Mouse (Mus musculus) heart, adult 18-20 months (tissue): ENCODE results near the gene Olfr971. TPM values are rescaled to one million over a fixed set of nuclear protein-coding genes. Genes with fewer than 3 reads are reported as not detected.
"Not testable (repeated sequence)": the region's sequence is repeated elsewhere in the genome, so short reads cannot be mapped to it uniquely, and the experiment has no call there.

Experiments
- DNase-seq, 2 experiments: peaks; one replicate each; pipeline ENCODE4 v3.0.0; 2021 to 2022; ENCODE audit warnings: mixed read lengths in 1 of 2
- long read RNA-seq, 2 experiments: library from polyadenylated mRNA; stranded (forward); transcript quantifications; one replicate each; pipeline ENCODE4 v2.0.0; 2021
- total RNA-seq, 2 experiments: library from RNA; stranded (reverse); gene quantifications; 2 replicates each; pipeline ENCODE4 v1.2.3; 2021

Olfr971 gene
- total RNA-seq, result not detected
- long read RNA-seq, experiment 1, result 0 reads
- long read RNA-seq, experiment 2, result 0 reads

- not testable (repeated sequence) for DNase-seq
These were observed at the start of gene Olfr971 for GRCm38 (mm10) chr9:39836576-39836975. Olfr971 (plus strand) TSS chr9:39836876.

GRCm38 (mm10) chr9:39790558-39790957 is 46.1 kb upstream of the Olfr971 start, which contains the start of gene Olfr969:
Olfr969 (plus strand) TSS chr9:39790945.
- DNase-seq, result no peak

GRCm38 (mm10) chr9:39808560-39808959 is 28.1 kb upstream of the Olfr971 start, which contains the start of gene Olfr970:
Olfr970 (plus strand) TSS chr9:39808860.
- DNase-seq, result no peak

- no peak for DNase-seq
These were observed 29.4 kb downstream of the Olfr971 start, which contains the start of gene Olfr972 for GRCm38 (mm10) chr9:39866122-39866521. Olfr972 (plus strand) TSS chr9:39866422.

- not testable (repeated sequence) for DNase-seq
These were observed 35.3 kb downstream of the Olfr971 start for GRCm38 (mm10) chr9:39871986-39872385.

GRCm38 (mm10) chr9:39877541-39878396 is 41.1 kb downstream of the Olfr971 start:
- DNase-seq, result not testable (repeated sequence)

Other genes with a start within 250 kb of the Olfr971 start
- gene AW551984, start 232.5 kb upstream of the Olfr971 start, total RNA-seq, result under 1 TPM; 0.13 to 0.22 TPM
- not detected for gene Olfr148, start 226.2 kb upstream of the Olfr971 start, total RNA-seq
- gene Olfr960, start 215.5 kb upstream of the Olfr971 start, total RNA-seq, result not detected
- not detected for gene Olfr961, start 191.8 kb upstream of the Olfr971 start, total RNA-seq
- gene Olfr963, start 169.7 kb upstream of the Olfr971 start, total RNA-seq, result not detected
- gene Olfr149, start 129.8 kb upstream of the Olfr971 start, total RNA-seq, result not detected
- not detected for gene Olfr965, start 125.5 kb upstream of the Olfr971 start, total RNA-seq
- not detected for gene Olfr150, start 105.9 kb upstream of the Olfr971 start, total RNA-seq
- not detected for gene Olfr967, start 90.6 kb upstream of the Olfr971 start, total RNA-seq
- not detected for gene Olfr968, start 53.6 kb upstream of the Olfr971 start, total RNA-seq
- not detected for gene Olfr969, start 45.9 kb upstream of the Olfr971 start, total RNA-seq
- gene Olfr970, start 28.0 kb upstream of the Olfr971 start, total RNA-seq, result not detected
- gene Olfr972, start 29.5 kb downstream of the Olfr971 start, total RNA-seq, result not detected
- not detected for gene Olfr229, start 70.5 kb downstream of the Olfr971 start, total RNA-seq
- gene Olfr974, start 100.6 kb downstream of the Olfr971 start, total RNA-seq, result not detected
- not detected for gene Olfr975, start 115.2 kb downstream of the Olfr971 start, total RNA-seq
- gene Olfr976, start 124.3 kb downstream of the Olfr971 start, total RNA-seq, result not detected
- not detected for gene Olfr978, start 155.2 kb downstream of the Olfr971 start, total RNA-seq
- gene Olfr979, start 166.6 kb downstream of the Olfr971 start, total RNA-seq, result not detected
- not detected for gene Olfr980, start 172.7 kb downstream of the Olfr971 start, total RNA-seq
- not detected for gene Olfr981, start 184.6 kb downstream of the Olfr971 start, total RNA-seq
- gene Olfr982, start 237.0 kb downstream of the Olfr971 start, total RNA-seq, result not detected